Mouse (Mus musculus): Measurements from ENCODE around the gene Adamts17. TPM values are rescaled to one million over a fixed set of nuclear protein-coding genes. Genes with fewer than 3 reads are reported as not detected.

Adamts17 gene
- total RNA-seq, 2 experiments from 2014 or later = 13.8 TPM

DNA sequence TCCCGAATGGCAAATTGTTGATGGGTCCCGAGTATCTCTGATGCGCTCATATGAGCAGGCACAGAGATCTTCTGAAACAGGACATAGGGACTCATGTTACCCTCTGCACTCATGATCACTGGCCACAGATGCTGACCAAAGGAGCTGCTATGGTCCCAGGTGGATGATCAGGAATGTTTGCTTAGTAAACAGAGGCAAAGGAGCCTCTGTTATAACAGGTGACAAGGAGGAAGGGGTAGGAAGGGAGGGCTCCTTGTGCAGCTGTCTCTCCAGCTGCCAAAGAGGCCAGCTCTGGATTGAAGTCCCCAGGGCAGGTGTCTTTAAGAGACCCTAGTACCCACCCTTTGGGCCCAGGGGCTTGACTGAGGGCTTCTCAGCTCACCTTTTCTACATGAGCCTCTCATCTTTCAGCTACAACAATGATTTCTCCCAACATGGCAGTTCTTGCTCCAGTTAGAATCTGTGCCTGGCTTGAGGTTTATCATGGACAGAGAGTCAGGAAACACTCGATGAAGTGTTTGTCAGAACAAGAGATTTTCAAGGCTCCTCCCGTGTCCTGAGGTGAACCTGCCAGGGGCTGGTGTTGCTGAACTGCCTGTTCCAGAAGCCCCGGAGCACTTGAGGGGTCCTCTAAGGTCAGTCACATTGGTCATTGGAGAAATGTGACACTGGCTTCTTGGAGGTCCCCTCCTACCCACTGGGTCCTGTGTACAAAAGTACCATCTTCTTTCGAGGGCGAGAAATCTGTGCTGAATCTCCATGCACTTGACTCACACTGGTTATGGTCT lies 120.9 kb downstream of the Adamts17 start:
- intact Hi-C loops (cut with DNase I) = no loop called here
- no peak for DNase-seq (ENCODE audit: low spot score in 2 of 2)

DNA sequence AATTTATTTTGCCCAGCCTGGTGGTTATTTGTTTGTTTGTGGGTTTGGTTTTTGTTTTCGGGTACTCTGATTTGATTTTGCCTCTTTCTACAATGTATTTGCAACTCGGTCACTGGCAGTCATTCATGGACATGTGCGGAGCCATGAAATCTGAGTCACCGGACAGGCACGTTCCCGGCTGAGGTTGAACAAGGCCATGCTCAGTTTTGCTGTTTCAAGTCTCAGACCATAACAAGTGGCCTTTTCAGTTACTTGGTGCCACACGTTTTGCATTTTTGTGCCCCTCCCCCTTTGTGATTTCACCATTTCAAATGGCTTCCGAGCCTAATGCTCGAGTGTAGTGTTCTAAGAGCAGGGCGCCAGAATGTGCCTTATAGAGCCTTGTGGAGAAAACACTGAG lies 123.2 kb downstream of the Adamts17 start:
- DNase-seq (ENCODE audit: low spot score in 2 of 2) = no peak
- intact Hi-C loops (cut with DNase I) = no loop called here

GRCm38 (mm10) chr7:66963541-66963940 lies 124.0 kb downstream of the Adamts17 start:
- DNase-seq (ENCODE audit: low spot score in 2 of 2) = no peak
- intact Hi-C loops (cut with DNase I) = no loop called here

DNA sequence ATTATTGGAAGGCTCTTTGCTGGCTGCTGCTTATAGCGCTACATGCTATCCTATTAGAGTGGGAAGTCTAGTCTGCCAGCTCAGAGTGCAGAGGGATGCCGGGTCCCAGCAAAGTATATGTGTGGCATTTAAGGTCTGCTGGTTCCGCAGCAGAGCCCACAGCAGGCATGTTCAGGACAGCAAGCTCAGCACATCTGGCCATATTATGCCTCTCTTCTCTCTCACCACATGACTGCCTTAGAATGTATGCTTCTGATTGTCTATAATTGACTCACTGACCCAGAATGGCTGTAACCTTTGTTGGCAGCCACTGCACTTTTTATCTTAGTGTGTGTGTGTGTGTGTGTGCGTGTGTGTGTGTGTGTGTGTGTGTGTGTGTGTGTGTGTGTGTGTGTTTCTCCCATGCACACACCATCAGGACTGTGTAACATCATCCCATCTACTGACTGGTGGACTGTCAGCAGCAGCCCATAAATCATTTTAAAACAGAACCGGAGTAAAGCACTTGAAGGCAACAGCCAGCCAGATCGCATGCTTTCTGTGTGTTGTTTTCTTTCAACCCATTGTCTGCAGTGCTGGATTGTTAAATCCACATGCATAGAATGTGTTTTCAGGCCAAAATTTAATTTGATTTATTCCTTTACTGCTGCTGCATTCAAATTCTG lies 127.1 kb downstream of the Adamts17 start:
- no peak for DNase-seq (ENCODE audit: low spot score in 2 of 2)
- intact Hi-C loops (cut with DNase I) = no loop called here

DNA sequence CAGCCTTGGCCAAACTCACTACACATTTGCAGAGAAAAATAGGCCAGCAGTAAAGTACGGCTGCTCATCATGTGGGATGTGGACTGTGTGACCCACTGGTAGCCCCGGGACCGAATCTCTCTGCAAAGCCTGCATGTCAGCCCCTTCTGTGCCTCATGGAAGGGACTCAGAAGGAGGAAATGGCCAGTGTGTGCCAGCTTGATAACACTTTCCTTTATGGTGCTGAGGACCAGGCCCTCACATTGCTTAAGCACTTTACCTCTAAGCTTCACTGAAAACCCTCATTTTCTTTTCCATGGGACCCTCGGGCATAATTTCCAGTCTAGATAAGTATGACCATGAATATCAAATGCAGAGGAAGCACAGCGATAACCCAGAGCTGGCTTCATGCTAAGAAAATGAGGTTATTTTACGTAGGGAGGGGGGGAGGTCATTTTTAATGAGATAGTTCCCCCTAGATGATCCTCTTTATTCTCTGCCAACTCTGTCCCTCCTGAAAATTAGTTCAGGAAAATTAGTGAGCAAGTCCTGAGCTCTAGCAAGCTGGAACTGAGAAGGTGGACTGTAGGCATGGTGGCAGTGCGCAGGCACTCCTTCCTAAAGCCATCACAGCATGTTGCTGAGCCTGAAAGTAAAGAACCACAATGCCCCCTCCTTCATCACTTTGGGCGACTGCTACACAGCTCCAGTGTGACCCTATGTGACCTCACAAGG lies 127.8 kb downstream of the Adamts17 start:
- DNase-seq (ENCODE audit: low spot score in 2 of 2) = no peak
- intact Hi-C loops (cut with DNase I) = no loop called here

- no peak for DNase-seq (ENCODE audit: low spot score in 2 of 2)
- intact Hi-C loops (cut with DNase I) = no loop called here
These were observed 129.1 kb downstream of the Adamts17 start for GRCm38 (mm10) chr7:66968661-66969060.

DNA sequence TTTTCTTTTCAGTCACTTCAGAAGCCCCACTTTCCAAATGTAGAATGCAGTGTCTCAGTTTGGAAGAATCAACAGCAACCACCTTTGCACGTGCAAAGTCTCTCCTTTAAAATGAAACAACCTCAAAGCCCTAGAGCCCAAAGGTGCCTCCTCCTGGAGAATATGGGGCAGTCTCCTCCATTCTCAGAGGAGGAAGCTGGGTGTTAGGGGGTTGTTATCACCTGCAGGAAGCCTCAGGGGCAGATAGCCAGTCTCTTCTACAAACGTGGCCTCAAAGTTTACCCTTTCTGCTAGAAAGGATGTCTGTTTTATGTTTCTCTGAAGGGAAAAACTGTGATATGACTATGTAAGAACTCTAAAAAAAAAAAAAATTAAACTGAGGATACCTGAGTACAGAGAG lies 129.7 kb downstream of the Adamts17 start:
- intact Hi-C loops (cut with DNase I) = no loop called here
- DNase-seq (ENCODE audit: low spot score in 2 of 2) = no peak

DNA sequence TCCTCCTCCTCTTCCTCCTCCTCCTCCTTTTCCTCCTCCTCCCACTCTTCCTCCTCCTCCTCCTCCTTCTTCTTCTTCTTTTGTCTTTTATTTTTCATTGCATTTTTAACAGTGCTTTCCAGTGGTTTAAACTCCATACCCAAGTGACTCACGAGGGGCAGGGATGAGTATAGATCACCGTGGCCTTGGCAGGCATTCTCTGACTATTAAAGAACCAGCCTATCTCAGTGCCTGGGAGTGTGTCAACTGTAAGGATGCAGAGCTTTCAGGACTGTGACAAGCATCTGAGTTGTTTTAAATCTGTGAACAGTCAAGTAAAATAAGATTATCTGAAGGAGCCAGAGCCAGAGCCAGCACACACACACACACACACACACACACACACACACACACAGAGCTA lies 130.7 kb downstream of the Adamts17 start:
- intact Hi-C loops (cut with DNase I) = no loop called here
- no peak for DNase-seq (ENCODE audit: low spot score in 2 of 2)

DNA sequence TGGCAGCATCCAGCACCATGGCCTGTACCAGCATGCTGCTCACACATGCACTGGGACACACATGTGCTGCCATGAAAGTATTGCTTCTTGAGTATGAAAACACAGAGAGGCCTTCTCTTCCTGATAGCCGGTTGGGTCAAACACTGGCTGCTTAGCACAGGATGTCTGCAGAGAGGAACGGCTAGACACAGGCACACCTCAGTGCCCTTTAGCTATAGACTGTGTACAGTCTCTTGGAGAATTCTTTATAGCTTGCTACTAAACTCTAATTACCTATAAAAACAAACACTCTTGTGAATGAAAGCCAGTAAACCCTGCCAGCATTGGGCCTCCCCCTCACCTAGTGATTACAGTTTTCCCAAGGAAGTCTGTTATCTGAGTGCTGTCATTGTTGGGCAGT lies 131.4 kb downstream of the Adamts17 start:
- intact Hi-C loops (cut with DNase I) = no loop called here
- DNase-seq (ENCODE audit: low spot score in 2 of 2) = no peak

DNA sequence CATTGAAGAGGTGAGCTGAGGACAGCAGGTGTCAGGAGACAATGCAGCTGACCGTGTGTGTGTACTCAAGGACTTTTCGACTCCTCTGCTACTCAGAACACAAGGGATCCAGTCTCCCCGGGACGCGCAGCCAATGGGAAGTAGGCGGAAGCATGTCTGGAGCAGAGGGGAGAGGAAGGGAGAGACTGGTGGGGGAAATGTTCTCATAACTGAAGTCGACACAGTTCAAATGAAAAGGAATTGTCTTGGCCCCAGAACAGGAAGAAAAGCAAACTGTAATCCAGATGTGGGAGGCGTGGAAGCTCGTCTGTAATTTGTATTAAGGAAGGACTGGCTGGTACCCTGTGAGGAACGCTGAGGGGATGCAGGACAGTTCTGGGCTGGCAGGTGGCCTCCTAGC lies 135.3 kb downstream of the Adamts17 start:
- no peak for DNase-seq (ENCODE audit: low spot score in 2 of 2)
- intact Hi-C loops (cut with DNase I) = no loop called here

DNA sequence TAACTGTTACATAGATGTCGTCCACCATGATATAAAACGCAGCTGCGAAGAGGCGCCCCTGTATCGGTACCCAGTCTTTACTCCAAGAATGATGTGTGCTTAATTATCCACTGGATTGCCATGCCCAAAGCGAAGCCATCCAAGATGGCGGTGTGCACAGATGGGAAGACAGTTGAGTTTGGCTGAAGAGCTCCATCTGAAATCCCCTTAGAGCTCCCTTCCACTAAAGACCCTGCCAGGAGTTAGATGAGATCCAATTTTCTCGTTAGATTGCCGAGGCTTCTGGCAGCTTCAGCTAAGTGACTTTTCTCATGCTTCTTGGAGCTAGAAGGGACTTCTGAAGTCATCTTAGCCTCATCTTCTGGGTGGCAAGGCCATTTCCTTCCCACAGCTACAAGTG lies 136.8 kb downstream of the Adamts17 start:
- DNase-seq (ENCODE audit: low spot score in 2 of 2) = no peak
- intact Hi-C loops (cut with DNase I) = no loop called here

GRCm38 (mm10) chr7:66981591-66981990 lies 142.1 kb downstream of the Adamts17 start:
- DNase-seq (ENCODE audit: low spot score in 2 of 2) = no peak
- intact Hi-C loops (cut with DNase I) = no loop called here

DNA sequence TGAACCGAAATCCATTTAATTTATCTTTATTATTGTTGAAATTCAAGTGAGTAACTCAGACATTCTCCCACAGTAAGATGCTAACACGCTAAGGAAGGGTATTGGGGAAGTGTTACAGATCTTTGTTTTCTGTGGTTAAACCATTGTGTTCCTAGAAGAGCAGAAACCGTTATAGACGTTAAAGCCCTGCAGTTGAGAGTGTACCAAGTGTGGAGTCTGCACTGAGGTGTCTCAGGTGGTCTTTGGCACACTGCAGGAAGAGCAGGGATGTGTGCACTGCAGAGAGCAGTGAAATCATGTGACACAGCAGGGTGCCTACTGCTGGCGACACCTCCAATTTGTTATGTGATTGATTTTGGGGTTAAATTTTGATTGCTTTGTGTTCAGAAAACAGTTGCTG lies 142.5 kb downstream of the Adamts17 start:
- intact Hi-C loops (cut with DNase I) = no loop called here

DNA sequence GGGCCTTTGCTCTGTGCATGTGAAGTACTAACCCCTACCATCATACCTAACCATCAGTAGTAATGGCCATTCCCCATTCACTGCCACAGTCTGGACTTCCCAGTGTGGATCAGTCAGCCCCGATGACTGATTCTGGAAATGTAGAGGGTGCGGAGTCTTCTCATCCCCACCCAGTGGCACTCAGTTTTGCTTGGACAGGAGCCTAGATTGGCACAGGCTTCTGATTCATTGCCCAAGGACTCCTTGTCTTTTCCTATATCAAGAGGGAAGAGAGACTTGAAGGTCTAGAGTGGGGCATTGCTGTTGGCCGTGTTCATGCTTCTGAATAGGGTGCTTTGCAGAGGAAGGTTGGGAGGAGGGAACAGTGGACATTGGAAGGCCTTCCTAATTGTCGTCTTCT lies 148.1 kb downstream of the Adamts17 start:
- no peak for DNase-seq (ENCODE audit: low spot score in 2 of 2)
- intact Hi-C loops (cut with DNase I) = no loop called here

More for the DNA sequence above, 142.5 kb downstream of the Adamts17 start:
- DNase-seq (ENCODE audit: low spot score in 2 of 2) = no peak

GRCm38 (mm10) chr7:66988441-66988840 lies 148.9 kb downstream of the Adamts17 start:
- intact Hi-C loops (cut with DNase I) = no loop called here
- DNase-seq (ENCODE audit: low spot score in 2 of 2) = no peak

- intact Hi-C loops (cut with DNase I) = no loop called here
- DNase-seq (ENCODE audit: low spot score in 2 of 2) = peak in 1 of 2 experiments; percentile 55
These were observed 150.0 kb downstream of the Adamts17 start for GRCm38 (mm10) chr7:66989357-66990045.

- intact Hi-C loops (cut with DNase I) = no loop called here
- DNase-seq (ENCODE audit: low spot score in 2 of 2) = no peak
These were observed 159.3 kb downstream of the Adamts17 start for GRCm38 (mm10) chr7:66998821-66999220.

DNA sequence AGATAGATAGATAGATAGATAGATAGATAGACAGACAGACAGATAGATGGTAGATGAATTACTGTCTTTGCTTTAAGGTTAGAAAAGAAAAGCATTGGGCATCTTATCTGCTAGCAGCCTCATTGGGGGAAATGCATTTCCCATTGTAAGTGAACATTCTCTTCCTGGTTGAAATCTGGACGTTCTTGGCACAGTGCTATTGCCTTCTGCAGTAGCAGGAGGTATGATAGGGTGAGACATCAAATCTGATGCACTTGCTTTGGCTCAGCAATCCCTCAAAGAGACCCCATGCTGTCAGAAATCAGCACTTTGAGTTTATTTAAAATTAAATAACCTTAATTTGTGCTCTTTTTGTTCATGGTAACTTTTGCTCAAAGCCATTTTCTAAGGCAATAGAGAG lies 164.1 kb downstream of the Adamts17 start:
- DNase-seq (ENCODE audit: low spot score in 2 of 2) = no peak

DNA sequence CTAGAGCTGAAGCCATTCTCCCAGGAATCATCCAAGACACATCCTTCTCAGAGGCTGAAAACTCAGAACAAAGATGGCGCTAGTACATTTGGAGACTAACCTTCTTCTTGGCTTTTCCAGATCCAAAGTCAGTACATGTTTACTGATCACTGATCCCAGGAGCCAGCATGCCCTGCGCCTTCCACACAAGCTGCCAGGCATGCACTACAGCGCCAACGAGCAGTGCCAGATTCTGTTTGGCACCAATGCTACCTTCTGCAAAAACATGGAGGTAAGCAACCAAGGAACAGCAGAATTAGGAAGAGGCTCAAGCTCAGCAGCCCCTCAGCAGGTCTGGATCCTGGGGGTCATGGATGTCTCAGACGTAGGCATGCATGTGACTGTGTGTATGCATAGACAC lies 164.7 kb downstream of the Adamts17 start:
- no peak for DNase-seq (ENCODE audit: low spot score in 2 of 2)
- intact Hi-C loops (cut with DNase I) = no loop called here

More for the DNA sequence above, 164.1 kb downstream of the Adamts17 start:
- intact Hi-C loops (cut with DNase I) = no loop called here

- intact Hi-C loops (cut with DNase I) = no loop called here
- DNase-seq (ENCODE audit: low spot score in 2 of 2) = no peak
These were observed 170.3 kb downstream of the Adamts17 start for GRCm38 (mm10) chr7:67009841-67010240.
